Mouse (Mus musculus): Measurements from ENCODE around the gene Exoc1.

Gene Exoc1

GRCm38 (mm10) chr5:76609702-76610370 is 80.7 kb downstream of the Exoc1 start:
- DNase-seq (ENCODE audit: extremely low spot score, low spot score) = no peak

GRCm38 (mm10) chr5:76612867-76613499 is 83.9 kb downstream of the Exoc1 start:
- no peak for DNase-seq (ENCODE audit: extremely low spot score, low spot score)

DNA sequence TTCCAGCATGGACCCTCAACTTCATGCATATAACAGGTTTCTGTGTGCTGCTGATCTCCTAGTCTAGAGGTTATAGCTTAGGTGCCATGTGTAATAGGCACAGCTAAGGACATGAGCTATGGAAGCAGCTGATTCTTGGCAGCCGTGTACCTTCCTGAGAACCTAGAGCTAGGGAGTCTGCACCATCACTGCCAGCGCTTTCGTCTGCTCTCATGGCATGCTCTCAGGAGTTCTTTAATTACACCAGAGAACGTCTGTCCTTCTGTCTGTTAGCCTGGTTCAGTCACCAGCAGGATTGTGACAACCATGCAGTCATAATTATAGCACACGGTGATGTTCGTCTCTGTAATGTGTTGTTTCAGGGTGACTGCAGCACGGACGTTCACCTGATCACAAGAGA is 86.2 kb downstream of the Exoc1 start:
- DNase-seq (ENCODE audit: extremely low spot score, low spot score) = no peak

DNA sequence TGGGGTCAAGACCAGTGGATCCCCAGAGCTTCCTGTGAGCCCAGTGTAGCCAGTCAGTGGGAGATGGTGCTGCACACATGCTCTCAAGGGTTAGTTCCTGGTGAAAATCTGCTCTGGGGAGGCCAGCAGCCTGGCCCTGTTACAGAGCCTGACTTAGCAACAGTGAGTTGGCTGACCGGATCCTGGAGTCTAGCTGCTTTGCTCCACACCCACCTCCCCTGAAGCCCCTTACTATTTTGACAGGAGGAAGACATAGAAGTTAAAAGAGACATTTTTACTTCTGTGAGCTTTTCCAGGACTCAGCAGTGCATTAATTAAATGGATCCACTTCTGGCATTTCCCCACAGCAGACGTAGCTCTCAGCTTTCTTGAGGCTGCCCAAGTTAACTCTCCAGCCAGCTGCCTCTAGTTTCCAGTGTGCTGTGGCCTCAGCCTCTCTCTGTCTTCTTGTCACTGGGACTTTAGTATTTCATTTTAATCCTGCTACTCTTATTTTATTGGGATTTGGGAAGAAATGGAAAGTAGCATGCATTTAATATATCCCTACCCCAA is 87.2 kb downstream of the Exoc1 start:
- no peak for DNase-seq (ENCODE audit: extremely low spot score, low spot score)

DNA sequence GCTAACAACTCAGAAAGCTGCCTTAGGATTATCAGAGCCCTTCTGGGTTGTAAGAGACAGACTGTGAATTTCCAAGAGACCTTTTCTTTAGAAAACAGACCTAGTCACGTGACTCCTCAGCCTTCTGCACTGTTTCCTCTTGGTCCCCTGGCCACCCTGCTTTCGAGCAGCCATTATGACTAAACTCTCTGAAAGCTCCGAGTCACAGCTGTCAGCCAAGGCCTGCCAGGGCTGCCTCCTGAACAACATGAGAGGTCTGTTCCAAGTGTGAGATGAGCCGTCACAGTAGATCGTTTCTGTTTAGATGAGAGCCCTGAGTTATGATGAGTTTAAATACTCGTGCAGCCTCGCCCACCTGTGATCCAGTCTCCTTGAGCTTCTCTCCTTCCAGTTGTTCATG is 89.6 kb downstream of the Exoc1 start:
- DNase-seq (ENCODE audit: extremely low spot score, low spot score) = no peak

Data from neural tube, embryonic 10.5 days (tissue).